Mouse (Mus musculus) NIH3T3 (cell line): Measurements from ENCODE around the gene Dbh.
A peak's percentile ranks its signal among the peaks of the same experiment; 100 is the strongest.

ENCODE experiments used
- DNase-seq: peaks from one replicate; pipeline ENCODE4 v3.0.0-alpha.2; 2012; ENCODE audit warnings: low read depth

Gene Dbh

DNA sequence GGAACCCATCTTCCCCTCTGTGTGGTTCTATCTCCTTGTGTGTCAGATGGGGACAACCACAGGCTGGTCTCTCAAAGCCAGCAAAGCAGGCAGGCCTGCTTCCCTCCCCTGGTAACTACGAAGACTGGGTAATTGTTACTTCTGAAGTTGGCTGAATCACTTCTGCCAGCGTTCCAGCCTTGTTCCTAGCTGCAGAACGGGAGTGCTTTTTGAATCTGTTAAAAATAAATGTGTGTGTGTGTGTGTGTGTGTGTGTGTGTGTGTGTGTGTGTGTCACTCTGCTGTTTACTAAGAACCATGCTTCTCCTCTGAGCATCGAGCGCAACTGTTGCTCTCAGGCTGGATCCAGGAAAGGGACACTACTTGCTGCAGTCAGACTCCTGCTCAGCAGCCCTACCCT is 1.2 kb upstream of the Dbh start:
- DNase-seq = no peak

DNA sequence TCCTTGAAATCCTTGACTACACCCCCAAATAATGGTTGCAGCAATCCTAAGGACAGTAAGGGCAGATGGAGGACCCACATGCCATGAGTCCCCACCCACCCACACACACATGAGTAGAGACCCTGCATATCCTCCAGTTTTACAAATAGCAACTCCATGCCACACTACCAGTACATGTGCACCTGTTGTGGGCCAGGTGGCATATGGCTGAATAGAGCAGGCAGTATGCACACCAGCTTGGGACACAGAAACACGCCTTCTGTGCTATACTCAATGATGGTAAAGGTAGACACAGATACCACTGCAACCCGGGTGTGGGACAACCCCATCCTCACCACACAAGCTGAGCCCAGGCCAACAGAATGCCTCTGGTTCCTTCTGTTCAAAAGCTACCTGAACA is 1.0 kb downstream of the Dbh start:
- DNase-seq = no peak

DNA sequence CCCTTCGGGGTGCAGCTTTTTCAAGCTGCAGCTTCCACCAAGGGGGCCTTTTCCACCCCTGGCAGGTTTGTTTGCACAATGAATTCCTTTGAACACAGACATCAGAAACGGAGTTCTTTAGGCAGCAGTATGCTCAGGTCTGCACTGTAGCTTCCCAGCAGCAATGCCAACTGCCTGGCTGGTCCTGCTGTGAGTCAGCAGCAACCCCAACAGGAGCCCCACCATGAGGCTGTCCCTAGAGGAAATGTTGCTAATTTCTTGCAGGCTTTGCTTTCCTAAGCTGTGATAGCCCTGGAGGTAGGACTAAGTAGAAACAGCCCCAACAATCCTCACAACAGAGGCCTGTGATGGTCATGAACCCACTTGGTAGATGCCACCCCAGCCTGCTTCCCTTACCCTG is 2.0 kb downstream of the Dbh start:
- DNase-seq = peak; percentile 84

DNA sequence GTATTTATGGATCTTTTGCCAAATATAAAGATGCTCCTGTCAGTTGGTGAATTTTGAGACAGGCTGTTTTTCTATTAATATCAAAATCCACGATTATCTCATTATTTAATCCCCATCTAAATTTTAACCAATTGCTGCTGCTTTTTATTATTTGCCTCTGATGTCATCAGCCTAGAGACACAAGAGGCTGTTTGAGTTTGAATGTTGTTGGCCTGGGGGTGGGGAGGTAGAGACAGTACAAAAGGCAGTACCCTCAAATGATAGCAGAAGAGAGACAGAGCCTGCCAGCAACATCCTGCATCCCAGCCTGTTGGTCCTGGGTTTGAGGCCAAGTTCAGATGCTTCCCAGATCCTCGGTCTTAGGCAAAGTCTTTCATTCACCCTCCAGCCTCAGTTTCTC is 9.2 kb downstream of the Dbh start:
- no peak for DNase-seq

DNA sequence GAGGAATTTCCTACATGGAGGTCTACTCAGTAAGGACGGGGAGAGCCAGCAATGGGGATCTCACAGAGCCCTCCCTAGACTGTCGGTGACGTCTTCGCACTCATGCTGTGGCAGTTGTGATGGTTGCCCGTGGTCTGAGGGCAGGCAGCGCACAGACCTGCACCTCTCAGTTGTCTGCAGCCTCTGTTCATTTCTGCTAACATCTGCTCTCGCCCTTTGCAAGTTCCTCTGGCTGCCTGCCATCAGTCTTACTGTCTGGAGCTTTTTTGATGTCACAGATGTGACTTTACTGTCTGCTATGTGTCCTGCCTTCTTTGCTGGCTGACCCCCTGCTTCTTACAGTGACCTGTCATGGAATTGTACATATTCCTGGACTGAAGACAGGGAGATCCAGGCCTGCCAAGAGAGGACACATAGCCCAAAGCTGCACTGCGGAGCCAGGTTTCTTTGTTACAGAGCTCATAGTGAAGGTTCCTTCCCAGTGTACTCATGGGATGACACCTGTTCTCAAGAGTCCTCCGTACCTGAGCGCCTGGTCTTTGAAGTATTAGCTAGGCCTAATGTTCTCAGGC is 10.7 kb downstream of the Dbh start:
- DNase-seq = peak; percentile 22

DNA sequence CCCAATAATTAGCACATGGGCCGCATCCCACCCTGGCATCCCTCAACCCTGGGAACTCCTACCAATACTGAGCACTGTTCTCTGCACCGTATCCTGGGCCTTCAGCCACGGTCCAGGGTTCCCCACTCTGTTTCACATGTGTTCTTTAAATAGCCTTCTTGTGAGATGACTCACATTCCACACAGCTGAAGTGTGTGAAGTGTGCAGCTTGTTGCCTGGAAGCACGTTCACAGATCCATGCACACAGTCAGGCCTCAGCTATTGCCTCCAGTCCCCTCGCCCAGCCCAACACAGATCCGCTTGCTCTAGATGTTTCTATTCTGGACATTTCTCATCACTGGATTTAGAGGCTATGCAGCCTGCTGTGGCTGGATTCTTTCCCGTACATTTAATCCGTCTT is 14.1 kb downstream of the Dbh start:
- DNase-seq = peak; percentile 47

DNA sequence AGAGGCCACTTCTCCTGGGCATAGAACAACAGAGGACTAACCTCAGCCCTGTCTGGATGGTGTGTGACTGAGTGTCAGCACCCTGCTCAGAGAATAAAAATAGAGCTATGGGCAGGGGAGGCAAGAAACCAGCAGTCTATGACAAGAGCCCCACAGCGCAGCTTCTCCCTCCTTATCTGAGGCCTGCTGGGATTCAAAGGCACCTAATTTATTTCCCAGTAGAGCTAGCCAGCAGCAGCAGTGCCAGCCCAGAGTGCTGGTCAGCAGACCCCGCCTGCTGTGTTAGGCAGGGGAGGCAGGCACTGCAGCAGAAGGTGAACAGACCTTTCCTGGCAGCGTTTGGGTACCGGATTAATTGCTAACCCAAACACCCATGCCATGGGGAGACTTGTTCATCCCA is 16.9 kb downstream of the Dbh start:
- no peak for DNase-seq

DNA sequence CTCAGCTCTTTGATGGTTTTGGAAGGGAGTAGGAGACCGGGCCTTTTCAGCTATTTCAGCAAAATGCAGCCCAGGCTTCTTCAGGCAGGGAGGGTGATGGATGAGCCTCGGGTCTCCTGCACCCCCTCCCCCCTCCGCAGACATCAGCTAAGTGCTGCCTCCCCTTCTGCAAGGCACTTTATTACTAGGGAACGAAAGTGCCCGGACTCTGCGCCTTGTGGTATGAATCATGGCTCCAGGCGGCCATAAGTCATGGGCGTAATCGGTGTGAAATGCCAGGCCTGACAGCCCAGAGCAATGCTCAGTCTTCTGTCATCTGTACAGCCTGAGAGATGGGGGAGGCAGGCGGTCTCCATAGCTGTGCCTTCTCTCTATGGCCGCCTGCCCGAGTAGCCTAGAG is 18.7 kb downstream of the Dbh start:
- peak; percentile 80 for DNase-seq

DNA sequence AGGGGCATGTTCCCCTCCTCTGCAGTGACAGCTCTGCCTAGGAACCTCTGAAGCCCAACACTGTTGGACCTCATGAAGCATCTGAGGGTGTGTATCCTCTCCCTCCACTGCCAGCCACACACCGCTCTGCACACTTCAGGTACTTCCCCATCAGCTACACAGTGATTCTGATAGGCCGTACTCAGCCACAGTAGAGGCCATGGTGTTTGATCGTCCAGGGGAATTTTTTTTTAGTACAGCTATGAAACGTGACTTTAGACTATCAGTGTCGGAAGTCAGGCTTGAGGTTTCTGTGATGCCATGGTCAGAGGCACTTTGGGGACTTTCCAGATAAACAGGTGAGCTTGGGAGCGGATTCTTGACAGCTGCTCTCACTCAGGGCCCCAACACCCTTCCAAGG is 22.5 kb downstream of the Dbh start:
- DNase-seq = no peak

DNA sequence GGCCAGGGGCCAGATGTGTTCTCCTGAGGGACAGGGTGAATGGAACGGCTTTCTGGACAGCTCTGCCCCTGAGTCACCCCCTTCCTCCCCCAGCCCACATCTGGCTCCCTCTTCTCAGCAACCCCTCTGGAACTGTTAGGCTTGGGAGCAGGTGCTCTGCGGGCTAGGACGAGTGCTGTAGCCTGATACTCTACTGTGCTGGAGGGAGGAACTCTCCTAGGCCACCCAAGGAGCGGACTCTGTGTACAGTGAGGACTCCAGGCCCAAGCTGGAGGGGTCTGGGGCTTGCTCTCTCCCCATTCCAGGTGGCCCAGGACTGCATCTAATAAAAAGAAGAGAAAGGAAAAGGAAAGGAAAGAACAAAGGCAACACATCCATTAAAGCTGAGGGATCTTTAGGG is 25.0 kb downstream of the Dbh start:
- DNase-seq = no peak

DNA sequence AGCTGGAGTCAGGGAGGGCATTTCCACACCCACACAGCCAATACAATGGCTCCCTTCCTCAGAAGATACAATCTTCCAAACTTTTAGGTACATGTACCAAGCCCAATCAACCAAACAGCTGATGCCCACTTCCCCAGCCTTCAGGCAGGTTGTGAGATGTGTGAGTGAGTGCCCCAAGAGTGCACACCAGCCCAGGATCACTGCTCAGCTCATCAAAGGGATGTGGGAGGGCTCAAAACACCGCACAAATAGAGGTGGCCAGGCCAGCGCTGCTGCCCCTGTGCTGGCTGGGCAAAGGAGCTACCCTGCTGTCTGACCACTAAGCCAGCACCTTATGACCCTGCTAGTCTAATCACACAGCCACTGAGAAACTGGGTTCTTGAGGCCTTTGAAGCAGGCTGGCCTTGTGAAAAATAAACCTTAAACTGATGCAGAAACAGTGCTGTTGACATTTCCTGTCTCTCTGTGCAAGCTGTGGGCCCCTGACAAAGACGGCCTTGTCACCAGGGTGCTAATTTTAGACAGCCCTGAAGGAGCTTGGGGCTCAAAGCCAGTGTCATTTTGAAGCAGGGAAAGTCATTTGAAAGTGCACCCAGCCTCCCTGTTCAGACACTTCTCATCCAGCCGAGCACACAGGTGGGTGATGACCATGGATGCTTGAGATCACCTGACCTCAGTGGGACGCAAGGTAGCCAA is 33.7 kb downstream of the Dbh start:
- DNase-seq = no peak

DNA sequence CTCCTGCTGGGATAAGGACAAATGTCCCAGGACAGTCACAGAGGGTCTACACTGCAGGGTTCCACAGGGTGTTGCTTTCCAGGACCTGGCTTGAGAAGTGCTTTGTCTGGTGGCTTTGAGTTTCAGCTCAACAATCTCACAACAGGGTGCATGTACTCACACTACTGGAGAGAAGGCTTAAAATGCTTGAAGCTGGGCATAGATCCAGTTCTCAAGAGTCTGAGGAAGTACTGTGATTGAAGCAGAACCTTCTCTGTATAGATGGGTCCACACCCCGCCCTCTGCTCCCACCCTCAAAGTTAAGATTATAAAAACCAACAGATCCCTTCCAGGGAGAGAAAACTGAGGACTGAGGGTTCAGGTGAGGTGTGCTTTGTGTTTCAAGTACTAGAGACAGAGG is 35.6 kb downstream of the Dbh start:
- DNase-seq = no peak

DNA sequence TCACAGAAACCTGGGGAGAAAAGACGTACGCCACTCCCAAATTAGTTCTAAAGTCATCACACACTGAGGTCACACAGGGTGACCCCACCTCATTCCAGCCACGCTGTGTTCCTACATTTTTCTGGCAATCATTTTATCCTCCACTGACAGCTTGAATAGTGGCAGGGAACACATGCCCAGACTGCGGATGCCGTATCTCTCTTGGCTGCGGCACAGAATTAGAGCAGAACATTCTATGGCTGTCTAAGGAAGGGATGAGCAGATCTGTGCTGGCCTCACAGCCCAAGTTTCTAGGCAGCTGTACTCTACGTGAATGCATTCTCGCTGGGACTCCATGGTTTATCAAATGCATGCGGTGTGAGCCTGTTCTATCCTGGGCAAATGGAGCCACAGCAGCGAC is 40.6 kb downstream of the Dbh start:
- DNase-seq = no peak

DNA sequence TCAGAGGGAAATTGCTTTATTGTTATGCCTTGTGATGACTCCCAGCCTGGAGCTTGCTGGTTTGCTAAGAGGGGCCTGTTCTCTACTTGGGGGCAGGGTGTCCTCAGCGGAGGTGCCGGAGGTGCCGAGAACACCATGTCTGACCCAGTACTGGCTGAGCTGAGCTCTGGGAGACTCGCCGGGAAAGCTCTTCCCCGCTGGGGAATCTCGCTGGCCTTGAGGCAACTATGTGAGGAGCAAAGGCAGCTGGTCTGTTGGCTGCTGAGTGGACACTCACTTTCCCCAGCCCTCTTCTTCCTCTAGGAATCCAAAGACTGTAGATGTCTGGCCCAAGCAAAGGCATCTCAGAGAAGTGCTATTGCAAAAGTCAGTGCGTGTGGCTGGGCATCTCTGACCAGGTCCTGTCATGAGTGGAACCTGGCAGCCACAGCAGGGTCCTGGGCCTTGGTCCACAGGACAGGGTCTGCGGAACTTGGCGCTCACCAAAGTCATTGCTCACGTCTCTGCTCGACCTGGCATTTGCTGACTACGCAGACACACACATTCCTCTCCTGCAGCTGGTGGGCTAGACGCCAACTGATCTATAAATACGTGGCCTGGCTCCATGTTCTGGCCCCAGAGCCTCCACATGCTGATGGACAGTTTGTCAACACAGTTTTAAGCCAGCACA is 41.2 kb downstream of the Dbh start:
- peak; percentile 70 for DNase-seq

DNA sequence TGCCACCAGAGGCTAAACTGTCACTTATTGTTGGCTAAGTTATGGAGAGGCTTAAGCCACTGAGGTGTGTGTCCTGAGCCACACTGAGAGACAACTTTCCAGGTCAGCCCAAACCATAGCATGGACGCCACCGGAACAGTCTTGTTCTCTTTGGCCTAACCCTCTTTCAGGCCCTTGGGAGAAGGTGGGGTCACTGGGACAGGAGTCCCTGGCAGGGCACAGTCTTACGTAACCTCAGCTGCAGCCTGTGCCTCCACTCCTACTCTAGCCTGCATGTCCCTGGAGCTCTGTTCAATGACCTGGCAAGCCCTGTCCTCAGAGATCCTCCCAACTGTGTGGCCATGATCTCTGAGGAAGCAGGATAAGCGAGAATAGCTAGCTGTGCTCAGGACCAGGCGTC is 42.1 kb downstream of the Dbh start:
- DNase-seq = no peak

DNA sequence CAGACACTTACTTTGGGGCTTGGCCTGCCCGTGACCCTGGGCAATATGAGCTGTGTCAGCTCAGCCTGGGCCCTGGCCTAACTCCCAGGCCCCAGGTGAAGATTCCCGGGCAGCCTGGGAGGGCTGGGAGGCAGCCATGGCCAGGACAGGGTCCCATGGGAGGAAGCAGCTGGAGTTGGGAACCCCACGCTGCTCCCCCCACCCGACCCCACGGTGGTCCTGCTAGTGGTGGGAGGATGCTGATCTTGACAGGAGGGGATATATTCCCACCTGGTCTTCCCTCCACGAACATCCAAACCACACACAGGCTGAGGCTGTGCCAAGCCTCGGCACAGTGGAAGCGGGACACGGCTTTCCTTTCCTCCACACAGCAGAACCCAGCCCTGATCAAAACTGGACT is 44.3 kb downstream of the Dbh start:
- DNase-seq = no peak

DNA sequence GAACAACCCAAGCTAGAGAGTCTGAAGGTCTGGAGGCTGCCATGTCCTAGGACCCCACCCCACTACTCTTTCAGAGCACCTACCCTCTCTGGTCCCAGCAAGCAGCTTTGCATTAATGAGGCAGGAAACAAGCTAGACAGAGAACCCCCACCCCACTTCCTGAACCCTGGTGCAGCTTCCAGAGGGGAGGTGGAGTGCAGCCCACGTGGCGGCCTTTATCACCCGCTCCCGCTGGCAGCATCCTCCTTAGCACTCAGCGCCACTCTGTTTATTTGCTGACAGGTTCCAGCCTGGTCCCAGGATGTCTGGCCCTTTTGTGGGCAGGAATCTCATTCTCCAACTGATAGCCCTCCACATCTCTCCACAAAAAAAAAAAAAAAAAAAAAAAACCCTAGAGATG is 44.8 kb downstream of the Dbh start:
- no peak for DNase-seq

DNA sequence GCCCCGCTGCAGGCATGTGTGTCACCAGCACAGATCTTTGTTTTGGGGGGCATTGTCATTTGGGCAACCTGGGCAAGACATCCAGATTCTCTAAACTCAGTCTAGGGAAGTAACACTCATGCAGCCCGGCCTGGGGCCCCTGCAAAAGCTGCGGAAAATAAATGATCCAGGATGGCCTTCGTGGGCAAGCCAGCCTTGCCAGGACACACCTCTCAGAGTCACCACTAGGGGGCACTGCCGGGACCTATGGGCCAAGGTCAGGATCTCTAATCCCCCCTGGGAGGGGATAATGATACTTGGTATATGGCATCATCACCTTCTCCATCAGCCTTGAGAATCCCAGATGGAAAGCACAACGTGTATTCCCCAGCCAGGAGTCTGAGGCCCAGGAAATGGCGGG is 45.2 kb downstream of the Dbh start:
- peak; percentile 29 for DNase-seq

DNA sequence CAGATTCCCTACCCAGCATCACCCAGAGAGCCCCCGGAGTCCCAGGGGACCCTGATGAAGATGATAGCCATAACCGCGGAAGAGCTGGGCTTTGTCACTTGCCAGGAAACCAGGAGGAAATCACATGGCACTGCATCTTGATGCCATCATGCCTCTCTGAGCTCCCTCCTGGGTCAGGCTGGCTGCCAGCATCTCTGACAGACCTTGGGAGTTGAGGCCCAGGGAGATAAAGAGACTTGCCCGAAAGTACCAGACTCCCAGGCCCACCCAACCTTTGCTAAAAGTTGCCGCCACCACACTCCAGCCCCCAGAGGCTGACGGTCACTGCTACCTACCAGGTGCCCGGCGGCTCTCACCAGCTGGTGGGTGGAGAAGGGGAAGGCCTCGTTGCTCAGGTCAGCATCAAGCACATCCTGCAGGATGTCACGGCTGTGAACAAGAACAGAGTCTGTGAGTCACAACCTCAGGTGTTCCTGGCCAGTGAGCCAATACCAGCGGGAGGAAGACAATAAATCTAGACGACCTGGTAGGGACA is 45.7 kb downstream of the Dbh start:
- no peak for DNase-seq

DNA sequence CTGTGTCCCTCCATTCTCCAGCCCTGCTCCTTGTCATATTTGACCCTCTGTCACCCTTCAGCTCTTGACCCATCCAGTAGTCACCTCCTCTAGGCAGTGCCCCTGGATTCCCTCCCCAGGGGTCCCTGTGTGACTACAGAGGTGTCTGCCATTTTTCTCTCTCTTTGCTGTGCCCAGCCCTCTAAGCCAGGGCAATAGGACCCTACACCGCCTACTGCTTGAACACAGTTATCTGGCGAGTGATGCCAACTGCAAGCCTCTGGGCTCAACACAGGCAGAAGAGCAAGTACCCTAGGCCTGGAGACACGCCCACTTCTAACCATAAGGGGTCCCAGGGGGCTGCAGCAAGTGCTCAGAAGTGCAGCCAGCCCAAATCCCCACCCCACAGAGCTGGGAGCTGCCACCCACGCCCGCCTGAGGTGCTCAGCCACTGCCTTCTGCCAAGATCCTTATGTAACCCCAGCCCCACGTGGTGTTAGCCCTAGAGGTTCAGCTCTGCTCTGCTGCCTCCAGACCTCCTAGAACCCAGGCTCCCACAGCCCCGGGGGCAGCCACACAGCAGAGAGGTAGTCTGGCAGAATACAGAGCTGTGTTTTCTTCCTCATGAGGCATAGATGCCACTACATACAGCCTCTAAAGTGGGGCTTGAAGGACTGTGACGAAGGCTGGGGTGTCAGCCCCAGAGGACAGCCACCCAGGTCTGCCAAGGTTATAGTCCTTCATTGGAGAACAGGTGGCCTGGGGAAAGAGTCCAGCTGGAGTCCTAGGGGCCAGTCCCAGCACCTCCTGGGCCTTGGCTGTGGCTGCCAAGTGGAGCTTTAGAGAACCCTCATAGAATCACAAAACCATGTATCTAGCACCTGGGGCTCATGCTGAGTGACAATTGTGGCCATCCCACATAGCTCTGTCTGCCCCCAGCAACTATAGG is 47.2 kb downstream of the Dbh start:
- DNase-seq = peak; percentile 48

DNA sequence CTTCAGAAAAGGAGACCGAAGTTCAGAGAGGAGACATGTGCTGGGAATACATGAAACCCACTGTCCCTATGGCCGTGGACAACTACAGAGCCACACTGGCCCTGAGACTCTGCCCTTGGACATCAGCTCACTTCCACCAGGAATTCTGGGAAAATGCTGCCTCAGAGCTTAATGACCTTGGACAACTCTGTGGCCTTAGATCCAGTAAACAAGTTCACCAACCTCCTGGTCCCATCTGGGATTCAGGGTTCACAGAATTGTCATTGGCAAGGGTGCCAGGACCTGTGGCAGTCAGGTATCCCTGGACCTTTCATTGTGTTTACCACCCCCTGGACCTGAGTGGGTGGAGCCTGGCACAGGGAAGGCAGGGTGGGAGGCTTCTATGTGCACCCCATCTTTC is 50.5 kb downstream of the Dbh start:
- no peak for DNase-seq

DNA sequence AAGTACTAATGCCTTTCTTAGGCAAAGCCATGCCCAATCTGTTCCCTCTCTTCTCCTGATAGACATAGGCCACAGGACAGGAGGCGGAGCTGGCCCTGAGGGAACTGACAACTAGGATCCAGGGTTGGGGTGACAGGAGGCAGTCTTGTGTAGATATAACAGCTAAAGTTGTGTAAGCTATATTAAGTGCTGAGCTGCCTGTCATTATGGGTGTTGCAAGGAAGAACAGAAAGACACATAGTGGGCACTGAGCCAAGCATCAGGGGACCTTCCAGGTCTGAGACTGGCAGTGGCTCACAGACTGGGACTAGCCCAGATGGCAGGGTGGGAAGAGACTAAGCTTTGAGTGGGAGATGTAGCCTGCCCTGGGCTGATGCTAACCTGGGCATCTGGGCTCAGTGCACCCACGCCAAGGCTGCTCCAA is 53.1 kb downstream of the Dbh start:
- DNase-seq = no peak
